8 mouse cellular contexts compared by ENCODE assay signal in genomic region chr15:11399356-11400067, GRCm38 (mm10). TPM values are rescaled to one million over a fixed set of nuclear protein-coding genes. Genes with fewer than 3 reads are reported as not detected.
A peak's percentile ranks its signal among the peaks of the same experiment; 100 is the strongest.
DNase-seq lines count a peak whose midpoint lies in the region; ATAC-seq lines count a peak whose summit lies in the region.

Gene Tars, minus strand, starts transcription at chr15:11399665.

- H3K9me3 ChIP-seq in heart, embryonic 13.5 days, result no peaks in the 10 kb centered on the region
- H3K9me3 ChIP-seq in liver, embryonic 12.5 days (replicated peaks), result no peaks in the 10 kb centered on the region
- H3K9me3 ChIP-seq in stomach, embryonic 15.5 days, result no peaks in the 10 kb centered on the region

- peak within 1 kb of the TSS; percentile 50; the same call in 1 of the 2 replicates for H3K27ac ChIP-seq in brown adipose tissue, adult 24 weeks (replicated peaks; ENCODE audit: low read depth, low read length)
- H3K27ac ChIP-seq in heart, embryonic 13.5 days (replicated peaks), result peak within 1 kb of the TSS; percentile 70
- peak within 1 kb of the TSS; percentile 64 for H3K27ac ChIP-seq in liver, embryonic 12.5 days
- peak within 1 kb of the TSS; percentile 49 for H3K27ac ChIP-seq in stomach, embryonic 15.5 days

- peak; percentile 100 for ATAC-seq in heart, embryonic 13.5 days (ENCODE audit: extremely low read depth, insufficient number of reproducible peaks, low FRiP score, low TSS enrichment)
- peak; percentile 100 for ATAC-seq in liver, embryonic 12.5 days
- ATAC-seq in stomach, embryonic 15.5 days (ENCODE audit: insufficient read depth, low FRiP score, low read depth), result peak; percentile 100

- H3K9ac ChIP-seq in heart, embryonic 13.5 days, result peak within 1 kb of the TSS; percentile 92
- H3K9ac ChIP-seq in liver, embryonic 12.5 days, result peak within 1 kb of the TSS; percentile 82
- peak within 1 kb of the TSS; percentile 56 for H3K9ac ChIP-seq in stomach, embryonic 15.5 days

- DNase-seq in CD4-positive, CD25-positive, alpha-beta regulatory T cell, adult 2 months (ENCODE audit: low read depth, low spot score), result peak; percentile 99
- DNase-seq in fat pad, adult 2 months (ENCODE audit: extremely low read depth, low read depth, low spot score), result peak; percentile 98
- DNase-seq in kidney, postnatal 10 days, result peak; percentile 97
- DNase-seq in natural killer cell, adult 2 months (ENCODE audit: low spot score in 2 of 2), result peak; percentile 95 to 96

- under 1% methylated on average over 42 of the region's 42 CpGs for WGBS in heart, embryonic 13.5 days
- under 1% methylated on average over 42 of the region's 42 CpGs for WGBS in liver, embryonic 12.5 days (ENCODE audit: insufficient replicate concordance)
- under 1% methylated on average over 42 of the region's 42 CpGs for WGBS in stomach, embryonic 15.5 days

- no peaks in the 10 kb centered on the region; the same call in 1 of the 2 replicates for H3K27me3 ChIP-seq in heart, embryonic 13.5 days (replicated peaks)
- no peaks in the 10 kb centered on the region; the same call in 1 of the 2 replicates for H3K27me3 ChIP-seq in liver, embryonic 12.5 days (replicated peaks)
- H3K27me3 ChIP-seq in stomach, embryonic 15.5 days (replicated peaks), result no peaks in the 10 kb centered on the region

- peak within 1 kb of the TSS; percentile 92 for H3K4me3 ChIP-seq in brown adipose tissue, adult 24 weeks (ENCODE audit: insufficient read depth, low read depth, low read length)
- H3K4me3 ChIP-seq in heart, embryonic 13.5 days, result peak within 1 kb of the TSS; percentile 93
- peak within 1 kb of the TSS; percentile 81 for H3K4me3 ChIP-seq in liver, embryonic 12.5 days
- peak within 1 kb of the TSS; percentile 80 for H3K4me3 ChIP-seq in stomach, embryonic 15.5 days (replicated peaks)

- peaks cover 6% of the 10 kb centered on the region; the same call in 1 of the 2 replicates for H3K4me1 ChIP-seq in brown adipose tissue, adult 24 weeks (ENCODE audit: control insufficient read depth, insufficient read depth, insufficient read length, low read length)
- peaks cover 15% of the 10 kb centered on the region for H3K4me1 ChIP-seq in heart, embryonic 13.5 days
- H3K4me1 ChIP-seq in liver, embryonic 12.5 days, result peaks cover 21% of the 10 kb centered on the region
- no peaks in the 10 kb centered on the region for H3K4me1 ChIP-seq in stomach, embryonic 15.5 days

- peak within 1 kb of the TSS; percentile 97 for H3K4me2 ChIP-seq in heart, embryonic 13.5 days
- peak within 1 kb of the TSS; percentile 84 for H3K4me2 ChIP-seq in liver, embryonic 12.5 days
- peak within 1 kb of the TSS; percentile 70 for H3K4me2 ChIP-seq in stomach, embryonic 15.5 days

- H3K36me3 ChIP-seq in heart, embryonic 13.5 days, result peaks cover 25% of the 10 kb centered on the region
- H3K36me3 ChIP-seq in liver, embryonic 12.5 days, result peaks cover 24% of the 10 kb centered on the region
- no peaks in the 10 kb centered on the region for H3K36me3 ChIP-seq in stomach, embryonic 15.5 days

RNA-seq across cellular contexts. Expression of gene Tars, which starts in this region (rescaled TPM):
- polyA plus RNA-seq in brown adipose tissue, adult 24 weeks (2012; ENCODE audit: insufficient read depth, insufficient read length, missing spikeins), result 34.7 and 35.3 TPM in 2 replicates
- 36.5 and 36.8 TPM in 2 replicates for polyA plus RNA-seq in heart, embryonic 13.5 days (2015; fragmentation: Nextera tagmentation; extraction: Ambion mirVana)
- 69.7 and 70.5 TPM in 2 replicates for polyA plus RNA-seq in liver, embryonic 12.5 days (2016; fragmentation: Nextera tagmentation; extraction: Ambion mirVana)
- 58.9 and 63.1 TPM in 2 replicates for polyA plus RNA-seq in stomach, embryonic 15.5 days (2015; fragmentation: Nextera tagmentation; extraction: Ambion mirVana)

Comparison
In these comparisons a context has a peak if more than half of its experiments do, and no peak if none do; other contexts are left out.
1. Peak in every context shown above with its lines: DNase-seq, ATAC-seq, H3K4me3 ChIP-seq and H3K27ac ChIP-seq.